Mouse (Mus musculus): Measurements from ENCODE around the gene Usp2.

Gene Usp2

GRCm38 (mm10) chr9:44125026-44125425 lies 58.2 kb downstream of the Usp2 start:
- DNase-seq (ENCODE audit: low spot score): no peak

- no peak for DNase-seq (ENCODE audit: low spot score)
These were observed 59.0 kb downstream of the Usp2 start for GRCm38 (mm10) chr9:44125546-44126428.

GRCm38 (mm10) chr9:44126746-44127145 lies 59.9 kb downstream of the Usp2 start:
- no peak for DNase-seq (ENCODE audit: low spot score)

GRCm38 (mm10) chr9:44127351-44127801 lies 60.6 kb downstream of the Usp2 start:
- no peak for DNase-seq (ENCODE audit: low spot score)

GRCm38 (mm10) chr9:44129633-44130032 lies 62.8 kb downstream of the Usp2 start:
- no peak for DNase-seq (ENCODE audit: low spot score)

- DNase-seq (ENCODE audit: low spot score): peak; percentile 59
These were observed 63.2 kb downstream of the Usp2 start for GRCm38 (mm10) chr9:44130034-44130433.

GRCm38 (mm10) chr9:44130581-44131275 lies 63.9 kb downstream of the Usp2 start:
- DNase-seq (ENCODE audit: low spot score): no peak

- no peak for DNase-seq (ENCODE audit: low spot score)
These were observed 64.4 kb downstream of the Usp2 start for GRCm38 (mm10) chr9:44131276-44131590.

GRCm38 (mm10) chr9:44132200-44132599 lies 65.4 kb downstream of the Usp2 start:
- DNase-seq (ENCODE audit: low spot score): no peak

- DNase-seq (ENCODE audit: low spot score): no peak
These were observed 66.5 kb downstream of the Usp2 start for GRCm38 (mm10) chr9:44133287-44133686.

GRCm38 (mm10) chr9:44134101-44134850 lies 67.5 kb downstream of the Usp2 start, which contains the start of gene Mcam:
TSS of gene Mcam (plus strand) at chr9:44134469.
- DNase-seq (ENCODE audit: low spot score): peak; percentile 62

GRCm38 (mm10) chr9:44134851-44135730 lies 68.3 kb downstream of the Usp2 start:
- peak; percentile 36 for DNase-seq (ENCODE audit: low spot score)

- no peak for DNase-seq (ENCODE audit: low spot score)
These were observed 69.0 kb downstream of the Usp2 start for GRCm38 (mm10) chr9:44135731-44136411.

- no peak for DNase-seq (ENCODE audit: low spot score)
These were observed 71.0 kb downstream of the Usp2 start for GRCm38 (mm10) chr9:44137846-44138245.

- no peak for DNase-seq (ENCODE audit: low spot score)
These were observed 75.1 kb downstream of the Usp2 start for GRCm38 (mm10) chr9:44141951-44142350.

- no peak for DNase-seq (ENCODE audit: low spot score)
These were observed 76.6 kb downstream of the Usp2 start for GRCm38 (mm10) chr9:44143421-44143820.

GRCm38 (mm10) chr9:44144023-44144717 lies 77.3 kb downstream of the Usp2 start:
- peak; percentile 48 for DNase-seq (ENCODE audit: low spot score)

GRCm38 (mm10) chr9:44144718-44145060 lies 77.9 kb downstream of the Usp2 start:
- DNase-seq (ENCODE audit: low spot score): no peak
